Mouse (Mus musculus): Measurements from ENCODE around the gene Angptl4. TPM values are rescaled to one million over a fixed set of nuclear protein-coding genes. Genes with fewer than 3 reads are reported as not detected.

Gene Angptl4
- polyA plus RNA-seq (2015; fragmentation: Illumina TruSeq; extraction: RNeasy Lipid Tissue Mini Kit (QIAGEN cat#74804); ENCODE audit: insufficient read depth, low replicate concordance), result 11.1 TPM

DNA sequence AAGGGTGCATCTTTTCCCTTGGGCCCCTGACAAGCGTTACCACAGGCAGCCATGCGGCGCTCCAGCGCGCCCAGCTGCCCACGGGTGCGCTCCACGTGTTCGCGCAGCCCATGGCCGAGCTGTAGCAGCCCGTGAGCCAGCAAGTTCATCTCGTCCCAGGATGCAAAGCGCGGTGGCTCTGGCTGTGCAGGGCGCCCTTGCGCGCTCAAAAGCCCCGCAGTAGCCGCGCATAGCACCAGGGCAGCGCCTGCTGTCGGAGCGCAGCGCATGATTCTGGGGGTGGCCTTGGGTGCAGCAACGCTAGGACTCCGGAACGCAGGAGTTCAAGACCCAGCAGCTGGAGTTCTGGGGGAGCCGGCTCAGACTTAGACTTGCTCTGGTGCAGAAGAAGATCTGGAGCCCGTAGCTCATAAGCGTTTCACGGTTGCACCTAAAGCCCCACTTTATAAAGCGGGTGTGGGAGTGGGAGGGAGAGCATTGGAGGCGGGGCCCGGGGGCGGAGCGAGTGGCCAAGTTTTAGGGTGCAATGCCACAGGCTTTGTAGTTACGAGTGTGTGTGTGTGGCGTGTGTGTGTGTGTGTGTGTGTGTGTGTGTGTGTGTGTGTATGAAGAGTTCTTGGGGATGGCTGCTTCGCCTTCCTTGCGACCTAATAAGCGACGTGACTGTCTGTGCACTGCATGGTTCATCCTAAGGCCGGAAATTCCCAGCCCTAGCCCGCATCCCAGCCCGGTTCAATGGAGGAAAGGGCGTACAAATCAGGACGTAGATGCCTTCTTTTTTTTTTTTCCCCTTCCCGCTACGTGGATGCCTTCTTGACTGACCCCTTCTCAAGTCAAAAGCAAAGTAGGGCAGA lies at the start of gene Angptl4:
Gene Angptl4 (minus strand): TSS at position 707 of the 854 bp plus-strand sequence.

DNA sequence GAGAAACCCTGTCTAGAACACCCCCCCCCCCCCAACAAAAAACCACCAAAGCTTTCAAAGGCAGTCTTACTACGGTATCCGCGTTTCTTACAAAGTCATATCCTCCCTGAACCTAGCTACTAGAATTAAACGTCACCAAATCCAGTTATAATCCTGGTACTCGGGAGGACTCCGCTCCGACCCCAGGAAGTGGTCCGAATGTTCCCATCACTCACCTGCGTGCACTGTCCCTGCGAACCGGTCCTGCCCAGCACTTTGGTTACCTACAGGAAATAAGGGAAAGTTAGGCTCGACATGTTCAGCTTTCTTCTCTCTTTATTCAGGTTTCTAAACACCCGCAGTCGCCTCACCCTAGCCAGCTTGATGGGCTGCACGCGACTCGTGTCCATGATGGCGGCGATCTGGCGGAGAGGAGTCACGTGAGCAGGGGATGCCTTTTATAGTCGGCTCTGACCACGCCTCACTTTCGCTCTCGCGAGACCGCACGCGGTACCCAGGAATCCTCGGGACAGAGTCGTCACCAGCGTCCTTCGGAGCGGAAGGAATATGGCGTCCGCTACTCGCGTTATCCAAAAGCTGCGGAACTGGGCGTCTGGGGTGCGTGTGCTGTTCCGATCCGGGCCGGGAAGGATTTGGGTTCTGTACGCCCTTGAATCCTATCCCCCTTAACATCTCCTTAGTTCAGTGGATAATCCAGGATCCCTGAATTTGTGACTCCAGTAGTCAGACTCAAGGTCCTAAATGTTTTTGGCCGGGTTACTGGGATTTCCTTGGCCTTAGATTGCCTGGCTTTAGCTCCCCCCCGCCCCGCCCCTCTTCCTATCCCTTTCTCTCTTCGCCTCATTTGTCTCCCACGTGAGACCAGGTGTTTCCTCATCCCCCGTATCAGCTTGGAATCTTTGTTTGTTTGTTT lies 42.7 kb upstream of the Angptl4 start, which contains the start of the genes Rps28 and Ndufa7:
Gene Rps28 (minus strand): TSS at position 479 of the 913 bp plus-strand sequence.
Gene Ndufa7 (plus strand): TSS at position 489 of the 913 bp plus-strand sequence.

DNA sequence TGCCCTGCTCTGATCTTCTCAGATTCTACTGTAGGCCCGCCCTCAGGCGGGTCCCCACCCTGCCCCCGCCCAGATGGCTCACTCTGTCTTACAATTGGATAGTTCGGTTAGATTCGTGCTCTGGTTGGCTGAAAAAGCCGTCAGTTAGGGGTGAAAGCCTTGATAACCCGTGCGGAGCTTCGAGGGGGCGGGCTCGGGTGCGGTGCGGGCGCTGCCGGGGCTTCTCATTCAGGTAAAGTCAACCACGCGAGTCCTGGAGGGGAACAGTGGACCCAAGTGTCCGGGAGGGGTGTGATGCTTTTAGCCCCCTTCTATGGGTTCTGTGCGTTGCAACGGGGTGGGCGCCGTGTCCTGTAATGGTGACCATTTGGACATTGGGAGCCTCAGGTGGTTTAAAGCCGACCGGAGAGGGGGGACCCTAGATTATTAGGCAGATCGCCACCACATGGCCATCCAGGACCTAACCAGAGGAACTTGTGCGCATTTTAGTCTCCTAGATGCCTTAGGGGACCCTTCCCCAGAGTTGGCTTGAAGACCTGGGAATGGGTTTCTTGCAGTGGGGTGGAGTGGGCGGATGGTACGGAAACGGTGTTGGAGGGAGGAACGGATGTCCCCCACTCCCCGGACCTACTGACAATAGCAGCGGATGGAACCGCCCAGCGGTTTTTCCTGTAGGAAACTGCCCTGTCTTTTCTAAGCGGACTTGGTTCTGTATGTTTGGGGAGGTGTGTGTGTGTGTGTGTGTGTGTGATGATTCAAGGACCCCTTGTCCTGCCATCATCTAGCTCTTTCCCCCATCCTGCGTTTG lies 28.9 kb upstream of the Angptl4 start, which contains the start of gene Kank3:
Gene Kank3 (plus strand): TSS at position 186 of the 808 bp plus-strand sequence.

DNA sequence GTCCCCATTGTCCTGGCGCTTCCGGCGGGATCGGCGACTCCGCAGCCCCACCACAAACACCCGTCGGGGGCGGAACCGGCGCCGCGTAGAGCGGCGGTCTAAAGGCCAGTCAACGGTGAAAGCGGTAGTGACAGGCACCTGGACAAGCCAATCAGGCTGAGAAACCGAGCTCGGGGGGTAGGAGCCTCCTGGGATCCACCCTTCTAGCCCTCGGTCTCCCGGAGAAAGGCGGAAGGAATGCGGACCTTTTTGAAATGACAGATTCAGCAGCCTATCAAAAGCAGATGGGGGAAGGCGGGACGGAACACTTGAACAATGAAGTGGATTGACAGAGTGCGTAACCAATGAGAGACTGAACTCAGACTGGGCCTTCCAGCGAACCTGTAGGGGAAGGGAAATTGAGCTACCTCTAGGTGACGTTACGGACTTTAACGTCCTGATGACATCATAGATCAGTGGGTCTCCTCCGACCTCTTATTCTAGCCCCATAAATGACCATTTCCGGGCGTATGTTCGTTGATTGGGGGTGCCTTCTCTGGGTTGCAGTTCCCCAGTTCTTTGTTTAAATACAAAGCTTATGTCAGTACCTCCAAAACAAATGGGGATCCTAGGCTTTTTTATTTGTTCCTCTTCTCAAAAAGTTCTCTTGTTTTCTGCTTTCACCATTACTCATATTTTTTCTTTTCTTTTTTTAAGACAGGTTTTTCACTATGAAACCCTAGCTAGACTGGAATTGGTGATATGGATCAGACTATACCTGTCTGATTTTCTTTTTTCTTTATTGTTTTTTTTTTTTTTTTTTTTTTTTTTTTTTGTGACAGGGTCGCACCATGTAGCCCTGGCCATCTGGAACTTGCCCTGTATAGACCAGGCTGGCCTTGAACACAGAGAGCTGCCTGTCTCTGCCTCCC lies 21.1 kb downstream of the Angptl4 start, which contains the start of gene Rab11b:
Gene Rab11b (minus strand): TSS at position 276 of the 911 bp plus-strand sequence.

Other genes with a start within 250 kb of the Angptl4 start
- gene Myo1f, start 226.1 kb downstream of the Angptl4 start, polyA plus RNA-seq (2015; fragmentation: Illumina TruSeq; extraction: RNeasy Lipid Tissue Mini Kit (QIAGEN cat#74804); ENCODE audit: insufficient read depth, low replicate concordance), result 35.7 TPM
- 21.6 TPM for gene Zfp414, start 152.7 kb downstream of the Angptl4 start, polyA plus RNA-seq (2015; fragmentation: Illumina TruSeq; extraction: RNeasy Lipid Tissue Mini Kit (QIAGEN cat#74804); ENCODE audit: insufficient read depth, low replicate concordance)
- gene Pram1, start 143.8 kb downstream of the Angptl4 start, polyA plus RNA-seq (2015; fragmentation: Illumina TruSeq; extraction: RNeasy Lipid Tissue Mini Kit (QIAGEN cat#74804); ENCODE audit: insufficient read depth, low replicate concordance), result 6.4 TPM
- 386 TPM for gene Hnrnpm, start 95.0 kb downstream of the Angptl4 start, polyA plus RNA-seq (2015; fragmentation: Illumina TruSeq; extraction: RNeasy Lipid Tissue Mini Kit (QIAGEN cat#74804); ENCODE audit: insufficient read depth, low replicate concordance)
- gene March2, start 63.2 kb downstream of the Angptl4 start, polyA plus RNA-seq (2015; fragmentation: Illumina TruSeq; extraction: RNeasy Lipid Tissue Mini Kit (QIAGEN cat#74804); ENCODE audit: insufficient read depth, low replicate concordance), result 102 TPM
- 65.7 TPM for gene Rab11b, start 21.3 kb downstream of the Angptl4 start, polyA plus RNA-seq (2015; fragmentation: Illumina TruSeq; extraction: RNeasy Lipid Tissue Mini Kit (QIAGEN cat#74804); ENCODE audit: insufficient read depth, low replicate concordance)
- gene Kank3, start 28.7 kb upstream of the Angptl4 start, polyA plus RNA-seq (2015; fragmentation: Illumina TruSeq; extraction: RNeasy Lipid Tissue Mini Kit (QIAGEN cat#74804); ENCODE audit: insufficient read depth, low replicate concordance), result 53.6 TPM
- gene Rps28, start 42.7 kb upstream of the Angptl4 start, polyA plus RNA-seq (2015; fragmentation: Illumina TruSeq; extraction: RNeasy Lipid Tissue Mini Kit (QIAGEN cat#74804); ENCODE audit: insufficient read depth, low replicate concordance), result 1,152 TPM
- gene Ndufa7, start 42.7 kb upstream of the Angptl4 start, polyA plus RNA-seq (2015; fragmentation: Illumina TruSeq; extraction: RNeasy Lipid Tissue Mini Kit (QIAGEN cat#74804); ENCODE audit: insufficient read depth, low replicate concordance), result 55.2 TPM
- gene Cd320, start 61.3 kb upstream of the Angptl4 start, polyA plus RNA-seq (2015; fragmentation: Illumina TruSeq; extraction: RNeasy Lipid Tissue Mini Kit (QIAGEN cat#74804); ENCODE audit: insufficient read depth, low replicate concordance), result 5.0 TPM
- gene Gm7029, start 92.0 kb upstream of the Angptl4 start, polyA plus RNA-seq (2015; fragmentation: Illumina TruSeq; extraction: RNeasy Lipid Tissue Mini Kit (QIAGEN cat#74804); ENCODE audit: insufficient read depth, low replicate concordance), result not detected
- 5.8 TPM for gene Kifc1, start 108.8 kb upstream of the Angptl4 start, polyA plus RNA-seq (2015; fragmentation: Illumina TruSeq; extraction: RNeasy Lipid Tissue Mini Kit (QIAGEN cat#74804); ENCODE audit: insufficient read depth, low replicate concordance)
- gene Platr17, start 123.3 kb upstream of the Angptl4 start, polyA plus RNA-seq (2015; fragmentation: Illumina TruSeq; extraction: RNeasy Lipid Tissue Mini Kit (QIAGEN cat#74804); ENCODE audit: insufficient read depth, low replicate concordance), result 1.5 TPM
- 39.7 TPM for gene Daxx, start 127.6 kb upstream of the Angptl4 start, polyA plus RNA-seq (2015; fragmentation: Illumina TruSeq; extraction: RNeasy Lipid Tissue Mini Kit (QIAGEN cat#74804); ENCODE audit: insufficient read depth, low replicate concordance)
- gene Tapbp, start 134.1 kb upstream of the Angptl4 start, polyA plus RNA-seq (2015; fragmentation: Illumina TruSeq; extraction: RNeasy Lipid Tissue Mini Kit (QIAGEN cat#74804); ENCODE audit: insufficient read depth, low replicate concordance), result 143 TPM
- gene Zbtb22, start 134.1 kb upstream of the Angptl4 start, polyA plus RNA-seq (2015; fragmentation: Illumina TruSeq; extraction: RNeasy Lipid Tissue Mini Kit (QIAGEN cat#74804); ENCODE audit: insufficient read depth, low replicate concordance), result 10.6 TPM
- 55.9 TPM for gene Rgl2, start 147.7 kb upstream of the Angptl4 start, polyA plus RNA-seq (2015; fragmentation: Illumina TruSeq; extraction: RNeasy Lipid Tissue Mini Kit (QIAGEN cat#74804); ENCODE audit: insufficient read depth, low replicate concordance)
- gene Pfdn6, start 158.5 kb upstream of the Angptl4 start, polyA plus RNA-seq (2015; fragmentation: Illumina TruSeq; extraction: RNeasy Lipid Tissue Mini Kit (QIAGEN cat#74804); ENCODE audit: insufficient read depth, low replicate concordance), result 50.2 TPM
- 6.0 TPM for gene Wdr46, start 158.8 kb upstream of the Angptl4 start, polyA plus RNA-seq (2015; fragmentation: Illumina TruSeq; extraction: RNeasy Lipid Tissue Mini Kit (QIAGEN cat#74804); ENCODE audit: insufficient read depth, low replicate concordance)
- 4.4 TPM for gene B3galt4, start 169.7 kb upstream of the Angptl4 start, polyA plus RNA-seq (2015; fragmentation: Illumina TruSeq; extraction: RNeasy Lipid Tissue Mini Kit (QIAGEN cat#74804); ENCODE audit: insufficient read depth, low replicate concordance)
- gene Vps52, start 174.0 kb upstream of the Angptl4 start, polyA plus RNA-seq (2015; fragmentation: Illumina TruSeq; extraction: RNeasy Lipid Tissue Mini Kit (QIAGEN cat#74804); ENCODE audit: insufficient read depth, low replicate concordance), result 28.2 TPM
- 1,734 TPM for gene Rps18, start 174.2 kb upstream of the Angptl4 start, polyA plus RNA-seq (2015; fragmentation: Illumina TruSeq; extraction: RNeasy Lipid Tissue Mini Kit (QIAGEN cat#74804); ENCODE audit: insufficient read depth, low replicate concordance)
- gene H2-K1, start 218.5 kb upstream of the Angptl4 start, polyA plus RNA-seq (2015; fragmentation: Illumina TruSeq; extraction: RNeasy Lipid Tissue Mini Kit (QIAGEN cat#74804); ENCODE audit: insufficient read depth, low replicate concordance), result 3,352 TPM
- 10.5 TPM for gene Ring1, start 242.8 kb upstream of the Angptl4 start, polyA plus RNA-seq (2015; fragmentation: Illumina TruSeq; extraction: RNeasy Lipid Tissue Mini Kit (QIAGEN cat#74804); ENCODE audit: insufficient read depth, low replicate concordance)
- 137 TPM for gene H2-Ke6, start 246.2 kb upstream of the Angptl4 start, polyA plus RNA-seq (2015; fragmentation: Illumina TruSeq; extraction: RNeasy Lipid Tissue Mini Kit (QIAGEN cat#74804); ENCODE audit: insufficient read depth, low replicate concordance)
- 38.7 TPM for gene Slc39a7, start 249.9 kb upstream of the Angptl4 start, polyA plus RNA-seq (2015; fragmentation: Illumina TruSeq; extraction: RNeasy Lipid Tissue Mini Kit (QIAGEN cat#74804); ENCODE audit: insufficient read depth, low replicate concordance)
- gene Rxrb, start 250.0 kb upstream of the Angptl4 start, polyA plus RNA-seq (2015; fragmentation: Illumina TruSeq; extraction: RNeasy Lipid Tissue Mini Kit (QIAGEN cat#74804); ENCODE audit: insufficient read depth, low replicate concordance), result 24.2 TPM

All from spleen, adult 10 weeks (tissue).